Mouse (Mus musculus) hindlimb bud, embryonic 11.5 days (tissue): ENCODE data around the gene Nyap2.
"Not testable (repeated sequence)": the region's sequence is repeated elsewhere in the genome, so short reads cannot be mapped to it uniquely, and the experiment has no call there.

Source experiments
- DNase-seq: peaks from one replicate; pipeline ENCODE4 v3.0.0-alpha.2; 2012; ENCODE audit warnings: low read depth, low spot score; ENCODE audit errors: extremely low spot score

The Nyap2 gene

GRCm38 (mm10) chr1:81179725-81180124 lies 103.0 kb downstream of the Nyap2 start:
- no peak for DNase-seq

- DNase-seq: no peak
Observed at GRCm38 (mm10) chr1:81180686-81181085, 103.9 kb downstream of the Nyap2 start.

- DNase-seq: no peak
Observed at GRCm38 (mm10) chr1:81209536-81209935, 132.8 kb downstream of the Nyap2 start.

GRCm38 (mm10) chr1:81211491-81211890 lies 134.7 kb downstream of the Nyap2 start:
- DNase-seq: no peak

- no peak for DNase-seq
Observed at GRCm38 (mm10) chr1:81219790-81220189, 143.0 kb downstream of the Nyap2 start.

- no peak for DNase-seq
Observed at GRCm38 (mm10) chr1:81231759-81232406, 155.1 kb downstream of the Nyap2 start.

DNA sequence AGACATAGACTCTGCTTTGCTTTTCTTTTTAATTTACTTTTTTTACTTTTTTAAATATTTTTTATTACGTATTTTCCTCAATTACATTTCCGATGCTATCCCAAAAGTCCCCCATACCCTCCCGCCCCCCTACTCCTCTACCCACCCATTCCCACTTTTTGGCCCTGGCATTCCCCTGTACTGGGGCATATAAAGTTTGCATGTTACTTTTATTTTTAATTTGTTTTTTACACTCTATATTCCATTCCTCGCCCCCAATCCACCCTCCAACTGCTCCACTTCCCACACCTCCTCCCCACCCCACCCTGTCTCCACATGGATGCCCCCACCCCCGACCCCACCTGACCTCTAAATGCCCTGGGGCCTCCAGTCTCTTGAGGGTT lies 155.6 kb downstream of the Nyap2 start:
- DNase-seq: not testable (repeated sequence)

DNA sequence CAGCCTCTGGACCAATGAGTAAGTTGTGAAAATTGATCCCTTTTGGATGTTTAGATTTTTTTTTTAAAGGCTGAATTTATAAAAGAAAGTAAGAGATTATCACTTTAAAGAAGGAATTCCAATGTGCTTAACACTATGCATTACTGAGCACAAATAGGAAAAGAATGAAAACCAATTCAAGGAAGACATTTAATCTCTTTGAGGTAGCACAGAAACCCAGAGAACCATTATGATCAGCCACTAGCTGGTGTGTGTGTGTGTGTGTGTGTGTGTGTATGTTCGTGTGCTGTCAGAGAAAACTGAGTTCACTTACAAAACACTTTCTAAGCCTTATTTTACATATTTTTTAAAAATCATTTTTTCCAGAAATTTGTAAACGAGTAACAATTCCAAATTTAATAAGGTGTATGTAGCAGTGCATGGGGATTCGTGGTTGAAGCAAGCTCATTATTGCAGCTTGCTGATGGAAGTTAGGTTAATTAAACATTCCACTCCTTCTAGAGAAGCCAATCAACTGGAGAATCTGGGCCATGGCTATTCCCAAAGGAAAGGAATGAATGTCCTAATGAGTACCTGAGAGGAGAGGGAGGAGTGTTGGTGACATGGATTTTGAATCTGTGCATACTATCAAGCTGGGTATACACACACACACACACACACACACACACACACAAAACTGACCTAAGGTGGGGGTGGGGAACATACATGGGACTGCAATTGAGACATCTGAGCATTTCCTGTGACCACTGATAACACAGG lies 171.9 kb downstream of the Nyap2 start:
- no peak for DNase-seq

DNA sequence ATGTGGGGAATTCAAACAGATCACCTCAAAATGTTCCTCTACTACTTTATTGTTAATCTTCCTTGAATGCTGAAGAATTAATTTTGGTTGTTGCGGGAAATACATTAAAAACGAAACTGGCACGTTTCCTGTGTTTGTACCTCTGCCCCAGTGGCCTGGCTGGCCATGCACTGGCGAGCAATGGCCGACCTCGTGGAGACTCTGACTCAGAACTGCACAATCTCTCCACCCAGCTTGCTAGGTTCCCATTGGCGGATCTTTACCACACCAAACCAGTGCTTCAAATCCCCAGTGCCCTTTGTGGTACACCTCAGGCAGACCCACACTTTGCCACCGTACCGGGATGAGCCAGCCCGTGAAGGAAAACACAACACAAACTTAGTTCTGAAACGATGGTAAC lies 173.3 kb downstream of the Nyap2 start:
- no peak for DNase-seq

DNA sequence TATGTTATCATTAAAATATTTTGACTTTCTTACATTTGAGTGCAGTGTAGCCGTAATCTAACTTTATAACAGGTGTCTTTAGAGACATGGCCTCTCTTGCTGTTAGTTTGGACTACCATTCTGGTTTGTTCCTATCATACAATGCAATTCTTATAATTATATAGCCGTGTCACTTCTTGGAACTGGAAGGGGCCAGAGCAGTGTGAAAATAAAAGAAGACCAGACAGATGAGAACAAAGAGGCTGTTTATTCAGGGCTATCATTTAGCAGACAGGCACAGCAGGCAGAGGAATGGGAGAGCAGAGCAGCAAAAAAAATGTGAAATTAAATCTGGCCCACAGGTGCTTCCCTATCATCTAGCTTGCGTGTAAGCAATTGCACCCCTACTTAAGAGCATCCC lies 189.7 kb downstream of the Nyap2 start:
- DNase-seq: no peak

GRCm38 (mm10) chr1:81280978-81281377 lies 204.2 kb downstream of the Nyap2 start:
- DNase-seq: no peak

GRCm38 (mm10) chr1:81285633-81286032 lies 208.9 kb downstream of the Nyap2 start:
- no peak for DNase-seq

DNA sequence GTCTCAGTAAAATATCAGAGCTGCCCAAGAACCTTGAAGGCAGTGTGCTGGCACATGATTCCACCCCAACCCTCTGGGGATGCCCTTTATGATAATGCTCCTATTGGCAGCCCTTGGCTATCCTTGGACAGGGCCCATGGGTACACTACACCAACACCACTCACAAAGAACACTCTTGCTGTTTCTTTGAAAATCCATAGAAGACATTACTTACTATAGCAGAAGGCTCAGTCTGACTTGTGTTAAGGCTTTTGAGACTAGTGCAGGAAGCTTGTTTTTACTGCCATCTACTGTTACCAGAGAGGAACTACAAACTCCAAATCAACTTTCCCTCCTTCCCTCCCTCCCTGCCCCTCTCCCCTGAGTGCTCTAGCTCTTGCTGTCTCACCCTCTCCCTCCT lies 210.3 kb downstream of the Nyap2 start:
- no peak for DNase-seq

- DNase-seq: no peak
Observed at GRCm38 (mm10) chr1:81300735-81301134, 224.0 kb downstream of the Nyap2 start.

- no peak for DNase-seq
Observed at GRCm38 (mm10) chr1:81301661-81302060, 224.9 kb downstream of the Nyap2 start.

DNA sequence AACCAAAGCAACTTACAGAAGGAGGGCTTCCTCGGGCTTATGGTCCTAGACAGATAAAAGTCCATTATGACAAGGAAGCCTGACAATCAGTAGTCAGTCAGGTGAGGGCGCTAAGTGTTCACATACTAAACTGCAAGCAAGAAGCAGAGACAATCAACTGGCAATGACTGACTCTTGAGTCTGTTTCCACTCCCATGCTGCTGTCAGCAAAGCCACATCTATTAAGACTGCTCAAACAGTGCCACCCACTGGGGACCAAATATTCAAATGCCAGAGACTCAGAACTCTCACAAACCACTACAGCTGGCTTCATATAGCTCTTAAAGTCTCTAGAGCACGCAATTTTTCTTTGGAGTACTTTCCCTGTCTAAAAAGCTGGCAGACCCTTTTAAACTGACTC lies 226.6 kb downstream of the Nyap2 start:
- no peak for DNase-seq

DNA sequence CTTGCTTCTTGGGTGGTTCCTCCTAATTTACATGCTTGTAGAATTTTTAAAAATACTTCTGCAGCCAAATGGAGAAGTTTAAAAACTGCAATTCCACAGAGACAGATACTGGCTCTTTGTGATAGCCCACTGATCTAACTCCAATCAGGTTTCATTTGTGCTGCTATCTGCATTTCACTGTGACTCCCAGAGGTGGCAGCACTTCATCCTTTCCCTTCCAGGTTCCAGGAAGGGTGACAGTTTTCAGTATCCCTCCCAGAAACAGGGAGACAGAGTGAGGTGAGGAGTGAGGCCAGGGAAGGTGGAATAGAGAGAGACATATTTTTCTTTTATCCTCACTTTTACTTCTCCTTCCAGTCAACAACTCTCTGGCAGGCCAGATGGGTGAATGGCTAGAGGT lies 230.7 kb downstream of the Nyap2 start:
- no peak for DNase-seq

- DNase-seq: no peak
Observed at GRCm38 (mm10) chr1:81307934-81308333, 231.2 kb downstream of the Nyap2 start.

- no peak for DNase-seq
Observed at GRCm38 (mm10) chr1:81310087-81310626, 233.4 kb downstream of the Nyap2 start.

DNA sequence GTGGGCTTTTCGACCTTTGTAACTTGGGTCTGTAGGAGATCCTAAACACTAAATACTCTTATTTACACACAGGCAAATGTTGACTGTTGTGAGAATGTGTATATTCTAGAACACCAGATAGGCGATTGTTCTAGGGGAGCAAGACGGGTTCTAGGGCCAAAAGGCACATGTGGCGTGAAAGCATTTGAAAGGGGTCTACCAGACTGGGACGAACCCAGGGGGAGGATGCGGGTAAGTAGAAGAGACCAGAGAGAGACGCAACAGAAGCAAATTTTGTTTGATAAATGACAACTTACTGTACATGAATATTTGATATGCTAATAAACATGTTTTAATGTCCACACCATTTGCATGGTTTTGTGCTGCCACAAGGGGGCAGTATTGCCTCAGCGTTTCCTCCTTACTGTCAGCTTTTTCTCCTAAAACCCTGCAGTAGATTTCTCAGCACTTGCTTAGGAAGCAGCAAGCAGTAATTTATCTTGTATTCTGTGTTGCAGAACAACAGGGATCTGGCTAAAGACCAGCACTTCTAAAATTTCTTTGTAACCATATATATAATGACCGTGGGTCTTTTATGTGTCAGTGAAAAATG lies 239.7 kb downstream of the Nyap2 start:
- DNase-seq: peak; percentile 67

- DNase-seq: no peak
Observed at GRCm38 (mm10) chr1:81316995-81317413, 240.3 kb downstream of the Nyap2 start.

GRCm38 (mm10) chr1:81387722-81388121 lies 311.0 kb downstream of the Nyap2 start:
- DNase-seq: no peak
